Mouse (Mus musculus): ENCODE measurements at regions not wholly inside any gene's neighbourhood (a gene's known extent, or its start where the extent isn't known, plus 50 kb on each side); places are given as distances from the start of the nearest gene placed in this dataset.

DNA sequence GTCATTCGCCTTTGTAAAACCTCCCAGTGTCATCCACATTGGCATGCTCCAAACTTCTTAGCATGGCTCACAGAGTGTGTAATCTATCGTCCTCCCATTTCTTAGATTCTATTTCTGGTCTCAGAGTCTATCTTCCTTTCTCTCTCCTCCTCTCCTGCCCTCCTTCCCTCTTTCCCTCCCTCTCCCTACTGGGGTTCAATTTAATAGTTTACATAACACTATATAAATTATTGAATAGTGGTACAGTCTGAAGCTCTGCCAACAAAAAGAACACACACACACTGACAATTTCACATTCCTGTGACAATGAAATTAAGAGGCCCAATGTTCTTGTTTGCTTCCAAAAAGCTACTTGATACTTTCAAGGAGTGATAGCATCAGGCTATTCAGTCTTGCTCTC lies 267.6 kb upstream of the Apob start:
- no peaks in the 10 kb centered on the region for H3K4me1 ChIP-seq (ENCODE audit: control insufficient read depth, insufficient read depth, low read length)
- no peak overlapping the region for H3K4me3 ChIP-seq (ENCODE audit: insufficient read depth, low read depth, low read length)
- no peak for TF ChIP-seq POLR2A (IDR thresholded peaks at IDR 0.05; ENCODE audit: insufficient read depth, low read depth, low read length)
- TF ChIP-seq CTCF (IDR thresholded peaks at IDR 0.05; ENCODE audit: insufficient read depth, low read depth, low read length): no peak
- no peak overlapping the region for H3K27ac ChIP-seq (ENCODE audit: insufficient read depth, low read depth, low read length)
- WGBS: 50% methylated on average over 2 of the region's 2 CpGs

DNA sequence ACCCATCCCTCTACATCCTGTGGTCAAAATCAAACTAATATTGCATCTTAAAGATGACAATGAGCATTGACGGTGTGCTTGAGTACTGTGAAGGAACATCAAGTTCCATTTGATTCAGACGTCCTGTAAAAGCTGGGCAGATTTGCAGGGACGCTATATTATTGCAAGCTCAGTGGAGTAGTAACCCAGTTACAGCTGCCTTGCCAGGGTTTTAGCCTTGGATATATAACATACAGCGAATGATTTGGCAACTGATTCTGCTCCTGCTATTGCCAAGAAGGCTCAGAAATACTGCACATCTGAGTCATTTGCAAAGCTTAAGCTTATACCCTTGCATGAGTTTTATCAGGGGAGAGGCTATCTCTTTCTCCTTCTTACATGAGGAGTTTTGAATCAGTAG lies 262.4 kb upstream of the Apob start:
- H3K4me3 ChIP-seq (ENCODE audit: insufficient read depth, low read depth, low read length): no peak overlapping the region
- H3K4me1 ChIP-seq (ENCODE audit: control insufficient read depth, insufficient read depth, low read length): no peaks in the 10 kb centered on the region
- no peak for TF ChIP-seq CTCF (IDR thresholded peaks at IDR 0.05; ENCODE audit: insufficient read depth, low read depth, low read length)
- no peak for TF ChIP-seq POLR2A (IDR thresholded peaks at IDR 0.05; ENCODE audit: insufficient read depth, low read depth, low read length)
- 95% methylated on average over 4 of the region's 4 CpGs for WGBS
- no peak overlapping the region for H3K27ac ChIP-seq (ENCODE audit: insufficient read depth, low read depth, low read length)

DNA sequence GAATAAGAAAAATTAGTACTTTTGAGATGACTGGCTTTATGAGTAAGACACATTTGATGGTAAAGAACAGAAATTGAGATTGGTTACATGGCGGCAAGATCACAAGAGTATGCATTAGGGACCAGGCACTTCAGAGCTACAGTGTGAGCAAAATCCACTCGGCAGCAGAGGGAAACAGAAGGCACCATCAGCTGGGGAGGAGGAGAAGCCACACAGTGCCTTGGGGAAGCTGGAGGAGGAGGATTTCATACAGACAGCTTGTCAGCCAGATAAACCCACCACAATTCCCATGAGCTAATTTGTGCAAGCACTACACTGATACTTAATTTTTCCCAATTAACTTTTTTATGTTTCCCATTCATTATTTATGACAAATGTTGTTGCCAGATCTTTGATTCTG lies 258.9 kb upstream of the Apob start:
- 63% methylated on average over 2 of the region's 2 CpGs for WGBS
- no peak overlapping the region for H3K27ac ChIP-seq (ENCODE audit: insufficient read depth, low read depth, low read length)
- H3K4me3 ChIP-seq (ENCODE audit: insufficient read depth, low read depth, low read length): no peak overlapping the region
- H3K4me1 ChIP-seq (ENCODE audit: control insufficient read depth, insufficient read depth, low read length): no peaks in the 10 kb centered on the region
- TF ChIP-seq POLR2A (IDR thresholded peaks at IDR 0.05; ENCODE audit: insufficient read depth, low read depth, low read length) (no peak), CTCF (IDR thresholded peaks at IDR 0.05; ENCODE audit: insufficient read depth, low read depth, low read length) (no peak)

DNA sequence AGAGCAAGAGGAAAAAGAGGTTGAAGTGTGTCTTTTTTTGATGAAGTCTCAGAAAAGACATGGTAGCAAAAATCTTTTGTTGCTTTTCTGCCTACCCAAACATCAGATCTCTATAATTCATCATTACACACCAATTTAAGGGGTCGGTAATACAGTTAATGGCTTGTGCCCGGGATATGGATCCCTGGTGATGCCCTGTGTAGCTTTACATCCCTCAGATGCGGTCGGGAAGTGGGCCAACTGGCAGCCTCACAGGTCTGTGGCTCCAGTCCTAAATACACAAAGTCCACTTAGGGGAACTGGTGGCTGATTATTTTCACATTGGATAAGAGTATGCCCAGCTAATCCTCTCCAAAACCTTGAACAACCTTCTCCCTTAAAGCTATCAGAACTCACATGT lies 258.4 kb upstream of the Apob start:
- 74% methylated on average over 4 of the region's 4 CpGs for WGBS
- TF ChIP-seq CTCF (IDR thresholded peaks at IDR 0.05; ENCODE audit: insufficient read depth, low read depth, low read length): no peak
- no peak for TF ChIP-seq POLR2A (IDR thresholded peaks at IDR 0.05; ENCODE audit: insufficient read depth, low read depth, low read length)
- H3K27ac ChIP-seq (ENCODE audit: insufficient read depth, low read depth, low read length): no peak overlapping the region
- no peaks in the 10 kb centered on the region for H3K4me1 ChIP-seq (ENCODE audit: control insufficient read depth, insufficient read depth, low read length)
- no peak overlapping the region for H3K4me3 ChIP-seq (ENCODE audit: insufficient read depth, low read depth, low read length)

DNA sequence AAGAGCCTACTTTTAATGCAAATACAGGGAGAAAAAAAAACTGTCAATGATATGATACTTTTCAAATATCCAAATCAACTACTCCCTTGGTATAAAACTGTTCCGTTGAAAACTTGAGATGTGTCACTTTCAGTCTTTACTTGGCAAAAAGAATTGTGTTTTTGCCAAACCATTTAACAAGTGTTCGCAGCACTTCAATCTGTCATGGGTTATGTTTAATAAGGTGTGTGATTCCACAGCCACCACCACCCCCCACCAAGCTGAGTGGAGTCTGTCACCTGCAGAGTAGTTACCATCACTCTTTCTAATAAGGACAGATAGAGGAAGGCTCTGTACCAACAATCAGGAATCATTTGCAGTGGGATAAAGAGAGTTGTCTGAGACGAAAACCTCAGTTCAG lies 252.5 kb upstream of the Apob start:
- WGBS: 79% methylated on average over 3 of the region's 3 CpGs
- Histone ChIP-seq H3K27ac (ENCODE audit: insufficient read depth, low read depth, low read length) (no peak overlapping the region), H3K4me1 (ENCODE audit: control insufficient read depth, insufficient read depth, low read length) (no peaks in the 10 kb centered on the region), H3K4me3 (ENCODE audit: insufficient read depth, low read depth, low read length) (no peak overlapping the region)
- TF ChIP-seq POLR2A (IDR thresholded peaks at IDR 0.05; ENCODE audit: insufficient read depth, low read depth, low read length) (no peak), CTCF (IDR thresholded peaks at IDR 0.05; ENCODE audit: insufficient read depth, low read depth, low read length) (no peak)

DNA sequence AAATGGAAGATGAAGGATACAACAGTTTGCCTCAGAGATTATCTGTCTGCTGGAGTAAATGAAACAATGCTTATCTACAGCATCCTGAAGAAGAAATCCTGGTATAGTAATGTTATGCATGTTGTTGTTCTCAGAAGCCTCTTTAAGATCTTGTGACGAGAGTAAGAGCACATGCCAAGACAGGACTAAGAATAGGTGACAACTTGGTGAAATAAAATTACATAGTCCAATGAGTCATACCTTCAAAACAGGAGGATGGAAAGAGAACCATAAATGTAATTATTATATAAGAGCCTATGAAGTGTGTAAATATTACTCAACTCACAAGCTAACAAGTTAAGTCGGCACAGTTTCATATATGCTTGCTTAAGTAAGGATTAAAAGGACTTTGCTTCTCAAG lies 239.4 kb upstream of the Apob start:
- TF ChIP-seq CTCF (IDR thresholded peaks at IDR 0.05; ENCODE audit: insufficient read depth, low read depth, low read length): no peak
- no peak for TF ChIP-seq POLR2A (IDR thresholded peaks at IDR 0.05; ENCODE audit: insufficient read depth, low read depth, low read length)
- H3K4me1 ChIP-seq (ENCODE audit: control insufficient read depth, insufficient read depth, low read length): no peaks in the 10 kb centered on the region
- H3K4me3 ChIP-seq (ENCODE audit: insufficient read depth, low read depth, low read length): no peak overlapping the region
- H3K27ac ChIP-seq (ENCODE audit: insufficient read depth, low read depth, low read length): no peak overlapping the region
- WGBS: 90% methylated on average over 2 of the region's 2 CpGs

DNA sequence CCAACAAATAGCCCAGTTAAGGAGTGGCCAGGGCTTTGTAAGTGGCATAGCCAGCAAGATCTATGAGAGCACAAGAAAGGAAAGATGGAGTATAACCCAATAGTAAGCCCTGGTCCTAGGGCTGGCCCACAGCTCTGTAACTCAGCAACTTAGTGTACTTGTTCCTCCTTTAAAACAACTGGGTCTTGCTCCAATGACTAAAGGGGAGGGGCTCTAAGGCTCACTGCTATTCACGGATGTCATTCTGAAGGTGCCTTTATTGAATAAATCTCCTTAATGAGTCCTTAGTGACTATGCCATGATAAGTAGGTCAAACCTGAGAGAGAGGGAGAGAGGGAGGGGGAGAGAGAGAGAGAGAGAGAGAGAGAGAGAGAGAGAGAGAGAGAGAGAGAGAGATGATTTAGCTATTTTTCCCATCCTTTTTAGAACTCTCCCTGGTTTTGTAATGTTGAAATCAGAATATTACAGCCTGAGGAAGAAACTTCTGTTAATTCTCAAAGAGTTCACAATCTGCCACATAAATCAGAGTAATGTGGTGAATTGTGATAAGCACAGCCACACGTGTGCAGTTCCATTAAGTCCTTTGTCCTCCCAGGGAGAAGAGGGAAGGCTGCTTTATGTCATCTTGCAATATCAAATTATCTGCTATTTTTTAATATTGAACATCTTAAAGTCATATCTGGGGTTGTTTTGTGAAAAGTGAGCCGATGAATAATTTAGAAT lies 238.7 kb upstream of the Apob start:
- Histone ChIP-seq H3K4me1 (ENCODE audit: control insufficient read depth, insufficient read depth, low read length) (no peaks in the 10 kb centered on the region), H3K4me3 (ENCODE audit: insufficient read depth, low read depth, low read length) (no peak overlapping the region), H3K27ac (ENCODE audit: insufficient read depth, low read depth, low read length) (no peak overlapping the region)
- WGBS: 68% methylated on average over 3 of the region's 3 CpGs
- TF ChIP-seq POLR2A (IDR thresholded peaks at IDR 0.05; ENCODE audit: insufficient read depth, low read depth, low read length): no peak
- TF ChIP-seq CTCF (IDR thresholded peaks at IDR 0.05; ENCODE audit: insufficient read depth, low read depth, low read length): no peak

DNA sequence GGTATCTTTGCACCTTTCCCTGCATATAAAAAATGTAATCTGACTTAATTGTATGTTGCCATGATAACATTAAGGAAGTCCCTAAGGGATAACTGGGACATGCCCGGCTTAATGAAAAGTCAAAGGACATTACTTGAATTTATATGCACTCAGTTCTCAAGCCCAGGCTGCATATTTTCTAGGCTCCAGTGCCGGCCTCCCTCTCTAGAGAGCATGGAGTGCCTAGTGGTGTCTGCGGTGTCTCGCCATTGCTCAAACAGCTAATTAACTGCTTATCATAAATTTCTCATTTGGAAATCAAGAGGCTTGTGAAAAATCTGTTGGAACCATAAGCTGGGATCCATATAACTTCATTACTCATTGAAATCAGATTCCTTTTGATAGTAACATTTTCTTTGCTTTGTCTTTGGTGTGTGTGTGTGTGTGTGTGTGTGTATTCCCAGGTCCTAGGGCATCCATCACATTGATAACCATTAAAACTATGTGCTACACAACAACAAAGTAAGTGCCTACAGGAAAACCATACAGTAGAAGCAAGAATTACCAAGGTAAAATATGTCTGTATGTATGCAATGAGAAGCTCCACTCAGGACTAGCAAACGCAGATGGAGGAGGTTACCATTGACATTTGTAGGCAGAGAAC lies 238.0 kb upstream of the Apob start:
- Histone ChIP-seq H3K4me3 (ENCODE audit: insufficient read depth, low read depth, low read length) (no peak overlapping the region), H3K4me1 (ENCODE audit: control insufficient read depth, insufficient read depth, low read length) (no peaks in the 10 kb centered on the region), H3K27ac (ENCODE audit: insufficient read depth, low read depth, low read length) (no peak overlapping the region)
- WGBS: 92% methylated on average over 5 of the region's 5 CpGs
- TF ChIP-seq CTCF (IDR thresholded peaks at IDR 0.05; ENCODE audit: insufficient read depth, low read depth, low read length): no peak
- no peak for TF ChIP-seq POLR2A (IDR thresholded peaks at IDR 0.05; ENCODE audit: insufficient read depth, low read depth, low read length)

DNA sequence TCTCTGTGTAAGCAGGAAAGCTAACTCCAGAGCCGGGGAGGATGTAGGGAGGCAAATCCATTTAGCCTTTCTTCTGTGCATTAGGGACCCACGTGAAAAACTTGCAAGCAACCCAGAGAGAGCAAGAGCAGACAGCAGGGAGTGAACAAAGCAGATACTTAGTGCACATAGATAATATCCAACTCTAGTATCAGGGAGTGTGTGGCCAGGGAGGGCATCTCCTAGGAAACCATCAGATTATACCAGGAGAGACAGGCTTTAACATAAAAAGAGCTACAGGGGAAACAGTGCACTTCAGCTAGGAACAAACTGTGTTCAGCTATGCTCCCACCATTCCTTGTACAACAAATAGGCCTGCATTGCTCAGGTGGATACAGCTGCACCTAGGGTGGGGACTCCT lies 230.7 kb upstream of the Apob start:
- Histone ChIP-seq H3K4me1 (ENCODE audit: control insufficient read depth, insufficient read depth, low read length) (peaks cover 5% of the 10 kb centered on the region), H3K27ac (ENCODE audit: insufficient read depth, low read depth, low read length) (no peak overlapping the region), H3K4me3 (ENCODE audit: insufficient read depth, low read depth, low read length) (no peak overlapping the region)
- 51% methylated on average over 2 of the region's 2 CpGs for WGBS
- TF ChIP-seq CTCF (IDR thresholded peaks at IDR 0.05; ENCODE audit: insufficient read depth, low read depth, low read length): no peak
- TF ChIP-seq POLR2A (IDR thresholded peaks at IDR 0.05; ENCODE audit: insufficient read depth, low read depth, low read length): no peak
